Mouse (Mus musculus): ENCODE measurements around the gene Tktl1. TPM values are rescaled to one million over a fixed set of nuclear protein-coding genes. Genes with fewer than 3 reads are reported as not detected.

Tktl1 gene
- polyA plus RNA-seq, 1 experiment, result not detected

- no peak for DNase-seq
- no peak overlapping the region for H3K27ac ChIP-seq (ENCODE audit: insufficient read depth, low read length)
- TF ChIP-seq POLR2A (IDR thresholded peaks at IDR 0.05; ENCODE audit: borderline replicate concordance, insufficient read depth, low read length), result no peak
- no peak for TF ChIP-seq CTCF (IDR thresholded peaks at IDR 0.05; ENCODE audit: borderline replicate concordance, insufficient read depth, low read depth, low read length)
- no peak overlapping the region for H3K4me3 ChIP-seq (replicated peaks; ENCODE audit: insufficient read depth, low read depth, low read length)
- no peaks in the 10 kb centered on the region for H3K27me3 ChIP-seq (ENCODE audit: control insufficient read depth, insufficient read depth, low read length)
- no peaks in the 10 kb centered on the region for H3K4me1 ChIP-seq (ENCODE audit: control insufficient read depth, insufficient read depth, low read length)
- WGBS, result 94% methylated on average over 5 of the region's 5 CpGs
Measured at GRCm38 (mm10) chrX:74233196-74233595, 56.1 kb downstream of the Tktl1 start.

- no peak for DNase-seq
- no peak overlapping the region for H3K4me3 ChIP-seq (replicated peaks; ENCODE audit: insufficient read depth, low read depth, low read length)
- H3K27ac ChIP-seq (ENCODE audit: insufficient read depth, low read length), result no peak overlapping the region
- no peak for TF ChIP-seq POLR2A (IDR thresholded peaks at IDR 0.05; ENCODE audit: borderline replicate concordance, insufficient read depth, low read length)
- no peak for TF ChIP-seq CTCF (IDR thresholded peaks at IDR 0.05; ENCODE audit: borderline replicate concordance, insufficient read depth, low read depth, low read length)
- no peaks in the 10 kb centered on the region; the same call in 1 of the 2 replicates for H3K4me1 ChIP-seq (ENCODE audit: control insufficient read depth, insufficient read depth, low read length)
- H3K27me3 ChIP-seq (ENCODE audit: control insufficient read depth, insufficient read depth, low read length), result no peaks in the 10 kb centered on the region
- WGBS, result 83% methylated on average over 4 of the region's 4 CpGs
Measured at GRCm38 (mm10) chrX:74240332-74240731, 63.3 kb downstream of the Tktl1 start.

GRCm38 (mm10) chrX:74243396-74243795 is 66.3 kb downstream of the Tktl1 start:
- Histone ChIP-seq H3K27ac (ENCODE audit: insufficient read depth, low read length) (no peak overlapping the region), H3K27me3 (ENCODE audit: control insufficient read depth, insufficient read depth, low read length) (no peaks in the 10 kb centered on the region), H3K4me3 (replicated peaks; ENCODE audit: insufficient read depth, low read depth, low read length) (no peak overlapping the region), H3K4me1 (ENCODE audit: control insufficient read depth, insufficient read depth, low read length) (no peaks in the 10 kb centered on the region; the same call in 1 of the 2 replicates)
- no peak for DNase-seq
- WGBS, result 77% methylated on average over 2 of the region's 2 CpGs
- TF ChIP-seq CTCF (IDR thresholded peaks at IDR 0.05; ENCODE audit: borderline replicate concordance, insufficient read depth, low read depth, low read length), result no peak
- TF ChIP-seq POLR2A (IDR thresholded peaks at IDR 0.05; ENCODE audit: borderline replicate concordance, insufficient read depth, low read length), result no peak

- TF ChIP-seq CTCF (IDR thresholded peaks at IDR 0.05; ENCODE audit: borderline replicate concordance, insufficient read depth, low read depth, low read length) (no peak), POLR2A (IDR thresholded peaks at IDR 0.05; ENCODE audit: borderline replicate concordance, insufficient read depth, low read length) (no peak)
- Histone ChIP-seq H3K27ac (ENCODE audit: insufficient read depth, low read length) (no peak overlapping the region), H3K27me3 (ENCODE audit: control insufficient read depth, insufficient read depth, low read length) (no peaks in the 10 kb centered on the region), H3K4me1 (ENCODE audit: control insufficient read depth, insufficient read depth, low read length) (no peaks in the 10 kb centered on the region; the same call in 1 of the 2 replicates), H3K4me3 (replicated peaks; ENCODE audit: insufficient read depth, low read depth, low read length) (no peak overlapping the region)
- 60% methylated on average over 3 of the region's 3 CpGs for WGBS
- DNase-seq, result no peak
Measured at GRCm38 (mm10) chrX:74243807-74244206, 66.7 kb downstream of the Tktl1 start.

- no peaks in the 10 kb centered on the region; the same call in 1 of the 2 replicates for H3K4me1 ChIP-seq (ENCODE audit: control insufficient read depth, insufficient read depth, low read length)
- no peak for TF ChIP-seq CTCF (IDR thresholded peaks at IDR 0.05; ENCODE audit: borderline replicate concordance, insufficient read depth, low read depth, low read length)
- TF ChIP-seq POLR2A (IDR thresholded peaks at IDR 0.05; ENCODE audit: borderline replicate concordance, insufficient read depth, low read length), result no peak
- H3K4me3 ChIP-seq (replicated peaks; ENCODE audit: insufficient read depth, low read depth, low read length), result no peak overlapping the region
- WGBS, result 11% methylated on average over 3 of the region's 3 CpGs
- H3K27me3 ChIP-seq (ENCODE audit: control insufficient read depth, insufficient read depth, low read length), result no peaks in the 10 kb centered on the region
- H3K27ac ChIP-seq (ENCODE audit: insufficient read depth, low read length), result no peak overlapping the region
- DNase-seq, result no peak
Measured at GRCm38 (mm10) chrX:74244614-74245083, 67.6 kb downstream of the Tktl1 start.

- Histone ChIP-seq H3K27me3 (ENCODE audit: control insufficient read depth, insufficient read depth, low read length) (no peaks in the 10 kb centered on the region), H3K4me3 (replicated peaks; ENCODE audit: insufficient read depth, low read depth, low read length) (peak overlapping the region; percentile 32), H3K27ac (ENCODE audit: insufficient read depth, low read length) (no peak overlapping the region), H3K4me1 (ENCODE audit: control insufficient read depth, insufficient read depth, low read length) (peaks cover 2% of the 10 kb centered on the region; the same call in 1 of the 2 replicates)
- no peak for TF ChIP-seq POLR2A (IDR thresholded peaks at IDR 0.05; ENCODE audit: borderline replicate concordance, insufficient read depth, low read length)
- TF ChIP-seq CTCF (IDR thresholded peaks at IDR 0.05; ENCODE audit: borderline replicate concordance, insufficient read depth, low read depth, low read length), result no peak
- WGBS, result 11% methylated on average over 1 of the region's 1 CpGs
- DNase-seq, result no peak
Measured at GRCm38 (mm10) chrX:74245107-74245506, 68.0 kb downstream of the Tktl1 start.

GRCm38 (mm10) chrX:74245687-74246086 is 68.6 kb downstream of the Tktl1 start:
- WGBS, result 6% methylated on average over 21 of the region's 21 CpGs
- Histone ChIP-seq H3K4me1 (ENCODE audit: control insufficient read depth, insufficient read depth, low read length) (peaks cover 5% of the 10 kb centered on the region; the same call in 1 of the 2 replicates), H3K4me3 (replicated peaks; ENCODE audit: insufficient read depth, low read depth, low read length) (peak overlapping the region; percentile 92), H3K27me3 (ENCODE audit: control insufficient read depth, insufficient read depth, low read length) (no peaks in the 10 kb centered on the region), H3K27ac (ENCODE audit: insufficient read depth, low read length) (peak overlapping the region; percentile 72)
- DNase-seq, result peak; percentile 77 to 80
- peak; percentile 36; the same call in 1 of the 2 replicates for TF ChIP-seq POLR2A (IDR thresholded peaks at IDR 0.05; ENCODE audit: borderline replicate concordance, insufficient read depth, low read length)
- no peak for TF ChIP-seq CTCF (IDR thresholded peaks at IDR 0.05; ENCODE audit: borderline replicate concordance, insufficient read depth, low read depth, low read length)

- peaks cover 5% of the 10 kb centered on the region; the same call in 1 of the 2 replicates for H3K4me1 ChIP-seq (ENCODE audit: control insufficient read depth, insufficient read depth, low read length)
Measured at GRCm38 (mm10) chrX:74246213-74246681, 69.2 kb downstream of the Tktl1 start.

More at GRCm38 (mm10) chrX:74246213-74246681, 69.2 kb downstream of the Tktl1 start:
- H3K4me3 ChIP-seq (replicated peaks; ENCODE audit: insufficient read depth, low read depth, low read length), result peak overlapping the region; percentile 92
- WGBS, result 10% methylated on average over 36 of the region's 38 CpGs
- DNase-seq, result peak; percentile 85 to 92
- peak overlapping the region; percentile 72 for H3K27ac ChIP-seq (ENCODE audit: insufficient read depth, low read length)
- no peak for TF ChIP-seq CTCF (IDR thresholded peaks at IDR 0.05; ENCODE audit: borderline replicate concordance, insufficient read depth, low read depth, low read length)
- TF ChIP-seq POLR2A (IDR thresholded peaks at IDR 0.05; ENCODE audit: borderline replicate concordance, insufficient read depth, low read length), result peak; percentile 80
- H3K27me3 ChIP-seq (ENCODE audit: control insufficient read depth, insufficient read depth, low read length), result no peaks in the 10 kb centered on the region

Data from cerebellum, adult 2 months (tissue).